Mouse (Mus musculus) E14TG2a.4 (cell line): ENCODE data around the gene Nipa1.
"Not testable (repeated sequence)": the region's sequence is repeated elsewhere in the genome, so short reads cannot be mapped to it uniquely, and the experiment has no call there.

Experiments
- H3K27me3 ChIP-seq: 2 replicates; pipeline ENCODE4 v1.6.1; 2014; ENCODE audit warnings: low read length, control low read depth; ENCODE audit not compliant: insufficient read depth
- H3K36me3 ChIP-seq: 2 replicates; pipeline ENCODE4 v1.6.1; 2014; ENCODE audit warnings: low read length, control low read depth; ENCODE audit not compliant: insufficient read depth
- H3K4me1 ChIP-seq: replicated peaks from 2 replicates; pipeline ENCODE4 v1.6.1; 2014; ENCODE audit warnings: low read depth, low read length, control low read depth
- H3K4me3 ChIP-seq: replicated peaks from 2 replicates; pipeline ENCODE4 v1.5.1; 2014; ENCODE audit warnings: mild to moderate bottlenecking, low read length
- H3K9me3 ChIP-seq: 2 replicates; pipeline ENCODE4 v1.6.1; 2014; ENCODE audit warnings: low read length, control low read depth
- CTCF ChIP-seq: conservative IDR thresholded peaks from 2 replicates; pipeline ENCODE4 v1.5.1; 2014; ENCODE audit warnings: low read length
- NANOG ChIP-seq: IDR thresholded peaks from 2 replicates; pipeline ENCODE4 v1.6.1; 2014; ENCODE audit warnings: borderline replicate concordance, low read length, mixed read lengths
- POU5F1 ChIP-seq: IDR thresholded peaks from 2 replicates; pipeline ENCODE4 v1.6.1; 2014; ENCODE audit warnings: low read length, borderline replicate concordance

Nipa1 gene

DNA sequence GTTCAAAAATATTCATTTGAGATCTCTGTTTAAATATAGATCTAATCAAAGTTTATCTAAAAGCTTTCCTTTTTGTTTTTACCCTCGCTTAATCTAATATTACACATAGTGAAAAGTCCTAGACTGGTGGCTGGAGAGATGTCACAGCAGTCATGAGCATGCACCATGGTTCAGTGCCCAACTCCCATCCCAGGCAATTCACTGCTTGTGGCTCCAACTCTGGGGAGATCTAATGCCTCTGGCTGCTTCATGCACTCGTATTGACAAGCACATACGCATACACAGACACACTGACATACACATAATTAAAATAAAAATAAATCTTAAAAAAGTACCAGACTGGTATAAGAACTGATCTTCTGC lies 24.5 kb upstream of the Nipa1 start:
- H3K27me3 ChIP-seq: no peaks in the 10 kb centered on the region; the same call in 1 of the 2 replicates
- H3K36me3 ChIP-seq: no peaks in the 10 kb centered on the region
- no peak for TF ChIP-seq NANOG
- TF ChIP-seq POU5F1: no peak
- peaks cover 3% of the 10 kb centered on the region for H3K4me1 ChIP-seq
- no peak overlapping the region for H3K4me3 ChIP-seq
- H3K9me3 ChIP-seq: no peaks in the 10 kb centered on the region

GRCm38 (mm10) chr7:56043577-56044266 lies 24.0 kb upstream of the Nipa1 start:
- TF ChIP-seq CTCF (no peak), NANOG (no peak), POU5F1 (no peak)
- H3K4me3 ChIP-seq: no peak overlapping the region
- H3K27me3 ChIP-seq: no peaks in the 10 kb centered on the region; the same call in 1 of the 2 replicates
- H3K36me3 ChIP-seq: no peaks in the 10 kb centered on the region
- no peaks in the 10 kb centered on the region for H3K4me1 ChIP-seq
- no peaks in the 10 kb centered on the region for H3K9me3 ChIP-seq

DNA sequence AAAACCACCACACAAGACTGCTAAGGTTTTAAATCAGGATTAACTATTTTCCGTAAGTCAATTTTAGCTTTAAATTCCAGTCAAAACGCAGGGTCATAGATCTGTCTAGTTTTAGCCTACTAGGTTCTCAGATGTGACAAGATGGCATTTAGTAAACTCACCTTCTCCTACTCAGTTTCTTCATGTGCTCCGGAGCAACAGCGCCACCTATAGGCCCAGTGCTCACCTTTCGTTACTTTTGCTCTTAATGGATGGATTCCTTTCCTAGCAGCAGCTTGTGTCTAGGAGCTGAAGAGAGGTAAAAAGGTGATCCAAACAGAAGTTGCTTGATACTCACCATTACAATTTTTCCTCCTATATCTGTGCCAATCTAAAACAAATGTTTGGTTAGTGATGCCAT lies 22.6 kb upstream of the Nipa1 start:
- Histone ChIP-seq H3K4me1 (no peaks in the 10 kb centered on the region), H3K36me3 (no peaks in the 10 kb centered on the region), H3K4me3 (no peak overlapping the region), H3K27me3 (no peaks in the 10 kb centered on the region; the same call in 1 of the 2 replicates), H3K9me3 (no peaks in the 10 kb centered on the region)
- peak; percentile 49 for TF ChIP-seq CTCF
- TF ChIP-seq POU5F1: no peak
- no peak for TF ChIP-seq NANOG

GRCm38 (mm10) chr7:56023586-56023985 lies 3.8 kb upstream of the Nipa1 start:
- no peak for TF ChIP-seq CTCF
- H3K36me3 ChIP-seq: no peaks in the 10 kb centered on the region
- peaks cover 15% of the 10 kb centered on the region for H3K9me3 ChIP-seq
- no peak overlapping the region for H3K4me3 ChIP-seq
- peaks cover 4% of the 10 kb centered on the region; the same call in 1 of the 2 replicates for H3K4me1 ChIP-seq
- H3K27me3 ChIP-seq: no peaks in the 10 kb centered on the region; the same call in 1 of the 2 replicates

DNA sequence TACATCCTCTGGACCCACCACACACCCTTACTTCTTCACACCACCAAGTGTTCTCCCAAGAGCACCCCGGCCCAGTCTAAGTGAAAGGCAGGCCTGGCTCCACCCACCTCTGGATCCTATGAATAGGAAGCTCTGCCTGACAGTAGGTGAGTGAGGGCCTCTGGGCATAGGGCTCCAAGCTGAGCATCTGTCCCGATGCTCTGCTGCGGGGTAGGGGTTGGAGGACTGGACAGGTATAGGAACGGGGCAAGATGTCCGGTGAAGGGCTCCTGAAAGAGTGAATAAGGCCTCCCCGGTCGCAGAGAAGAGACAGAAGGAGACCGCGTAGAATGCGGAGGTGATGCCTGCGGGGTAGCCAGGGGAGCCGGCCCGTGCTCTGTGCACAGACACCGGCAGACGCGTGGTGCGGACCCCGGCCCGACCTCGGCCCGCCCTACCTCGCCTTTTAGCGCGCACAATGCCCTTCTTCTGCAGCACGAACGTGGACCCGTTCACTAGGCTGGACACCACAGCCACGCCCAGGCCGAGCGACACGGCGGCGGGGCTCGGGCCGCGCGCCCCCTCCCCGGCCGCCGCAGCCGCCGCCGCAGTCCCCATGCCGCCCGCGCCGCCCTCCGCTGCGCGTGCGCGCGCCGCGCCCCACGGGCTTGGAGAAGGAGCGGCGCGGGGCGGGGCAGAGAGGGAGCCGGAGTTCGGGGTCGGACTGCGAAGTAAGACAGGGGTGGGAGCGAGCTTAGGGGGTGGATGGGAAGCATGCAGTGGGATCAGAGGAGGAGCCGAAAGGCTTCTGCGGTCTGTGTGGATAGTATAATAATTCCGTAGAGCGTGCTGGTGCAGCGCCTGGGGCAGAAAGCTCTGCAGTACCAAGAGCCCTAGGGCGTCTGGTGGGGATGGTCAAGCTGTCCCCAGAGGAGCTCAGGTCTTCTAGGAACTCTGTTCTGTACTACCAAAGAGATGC lies 503 bp downstream of the Nipa1 start:
- Histone ChIP-seq H3K4me3 (peak overlapping the region; percentile 92), H3K4me1 (peaks cover 7% of the 10 kb centered on the region; the same call in 1 of the 2 replicates), H3K27me3 (no peaks in the 10 kb centered on the region; the same call in 1 of the 2 replicates), H3K9me3 (peaks cover 15% of the 10 kb centered on the region), H3K36me3 (no peaks in the 10 kb centered on the region)
- no peak for TF ChIP-seq CTCF
- TF ChIP-seq NANOG: no peak
- no peak for TF ChIP-seq POU5F1

- H3K9me3 ChIP-seq: peaks cover 15% of the 10 kb centered on the region
- peak overlapping the region; percentile 92 for H3K4me3 ChIP-seq
- no peaks in the 10 kb centered on the region; the same call in 1 of the 2 replicates for H3K27me3 ChIP-seq
- peaks cover 7% of the 10 kb centered on the region; the same call in 1 of the 2 replicates for H3K4me1 ChIP-seq
- TF ChIP-seq NANOG (no peak), CTCF (no peak), POU5F1 (no peak)
- no peaks in the 10 kb centered on the region for H3K36me3 ChIP-seq
These were observed 1.2 kb downstream of the Nipa1 start for GRCm38 (mm10) chr7:56018446-56018971.

DNA sequence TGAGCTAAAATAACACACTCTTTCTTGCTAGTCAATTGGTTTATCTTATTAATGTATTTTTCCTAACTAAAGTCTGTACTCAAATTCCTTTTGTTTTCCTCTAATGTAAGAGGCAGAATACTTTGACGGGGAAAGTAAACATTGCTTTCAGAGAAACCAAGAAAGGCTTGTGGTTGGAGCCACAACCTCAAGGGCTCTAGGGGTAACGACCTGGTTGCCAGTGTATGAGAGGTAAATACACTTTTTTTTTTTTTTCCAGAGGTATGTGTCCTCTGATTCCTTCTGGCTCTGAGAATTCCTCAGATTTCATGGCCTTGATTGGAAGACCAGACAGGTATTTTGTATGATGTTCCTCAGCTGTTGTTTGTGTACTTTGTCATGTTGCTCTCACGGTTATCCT lies 2.0 kb downstream of the Nipa1 start:
- TF ChIP-seq POU5F1: no peak
- no peaks in the 10 kb centered on the region for H3K36me3 ChIP-seq
- peaks cover 7% of the 10 kb centered on the region; the same call in 1 of the 2 replicates for H3K4me1 ChIP-seq
- no peaks in the 10 kb centered on the region; the same call in 1 of the 2 replicates for H3K27me3 ChIP-seq
- H3K4me3 ChIP-seq: no peak overlapping the region
- H3K9me3 ChIP-seq: peaks cover 12% of the 10 kb centered on the region

GRCm38 (mm10) chr7:56015837-56016236 lies 3.9 kb downstream of the Nipa1 start:
- TF ChIP-seq POU5F1: no peak
- TF ChIP-seq NANOG: no peak
- no peak for TF ChIP-seq CTCF
- Histone ChIP-seq H3K36me3 (no peaks in the 10 kb centered on the region), H3K9me3 (no peaks in the 10 kb centered on the region), H3K27me3 (no peaks in the 10 kb centered on the region; the same call in 1 of the 2 replicates), H3K4me3 (no peak overlapping the region), H3K4me1 (peaks cover 7% of the 10 kb centered on the region; the same call in 1 of the 2 replicates)

DNA sequence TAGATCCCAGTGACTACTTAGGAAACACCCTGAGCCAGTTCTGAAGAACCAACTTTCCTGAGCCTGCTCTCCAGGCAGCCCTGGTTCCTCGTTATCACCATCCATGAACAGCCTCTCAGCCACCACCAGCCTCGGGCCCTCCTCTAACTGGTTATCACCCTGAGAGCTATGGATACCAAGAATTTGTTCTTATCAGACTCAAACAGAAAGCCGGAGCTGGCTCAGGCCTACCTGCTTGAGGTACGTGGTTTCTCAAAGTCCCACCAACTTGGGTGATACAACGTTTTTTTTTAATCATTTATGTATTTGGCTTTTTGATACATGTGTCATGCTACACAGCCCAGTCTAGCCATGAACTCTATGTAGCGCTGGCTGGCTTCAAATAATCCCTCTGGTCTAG lies 4.6 kb downstream of the Nipa1 start:
- Histone ChIP-seq H3K4me3 (no peak overlapping the region), H3K36me3 (no peaks in the 10 kb centered on the region), H3K9me3 (no peaks in the 10 kb centered on the region), H3K27me3 (no peaks in the 10 kb centered on the region; the same call in 1 of the 2 replicates), H3K4me1 (peaks cover 7% of the 10 kb centered on the region; the same call in 1 of the 2 replicates)
- TF ChIP-seq CTCF: no peak
- no peak for TF ChIP-seq POU5F1
- TF ChIP-seq NANOG: no peak

- H3K4me3 ChIP-seq, H3K9me3 ChIP-seq, H3K4me1 ChIP-seq: not testable (repeated sequence)
These were observed 5.6 kb downstream of the Nipa1 start for GRCm38 (mm10) chr7:56014002-56014702.

More at GRCm38 (mm10) chr7:56014002-56014702, 5.6 kb downstream of the Nipa1 start:
- H3K36me3 ChIP-seq, H3K27me3 ChIP-seq: not testable (repeated sequence)
